Mouse (Mus musculus): ENCODE measurements around the gene Rnf114. TPM values are rescaled to one million over a fixed set of nuclear protein-coding genes. Genes with fewer than 3 reads are reported as not detected.

Gene Rnf114
- polyA plus RNA-seq, 2 experiments from 2014 or later, result 168 to 181 TPM

- ATAC-seq, result no peak
These were observed 16.8 kb upstream of the Rnf114 start for GRCm38 (mm10) chr2:167475596-167475995.

- no peak for ATAC-seq
These were observed 16.2 kb upstream of the Rnf114 start for GRCm38 (mm10) chr2:167476200-167476688.

GRCm38 (mm10) chr2:167476762-167477161 is 15.7 kb upstream of the Rnf114 start:
- no peak for ATAC-seq

GRCm38 (mm10) chr2:167478128-167478527 is 14.3 kb upstream of the Rnf114 start:
- no peak for ATAC-seq

- ATAC-seq, result no peak
These were observed 12.9 kb upstream of the Rnf114 start for GRCm38 (mm10) chr2:167479501-167479900.

- ATAC-seq, result no peak
These were observed 9.8 kb upstream of the Rnf114 start for GRCm38 (mm10) chr2:167482681-167483080.

GRCm38 (mm10) chr2:167483081-167483826 is 9.2 kb upstream of the Rnf114 start:
- ATAC-seq, result no peak

- no peak for ATAC-seq
These were observed 8.5 kb upstream of the Rnf114 start for GRCm38 (mm10) chr2:167483827-167484410.

- ATAC-seq, result no peak
These were observed 7.5 kb upstream of the Rnf114 start for GRCm38 (mm10) chr2:167484932-167485331.

GRCm38 (mm10) chr2:167485501-167486377 is 6.7 kb upstream of the Rnf114 start:
- ATAC-seq, result no peak

GRCm38 (mm10) chr2:167486573-167486972 is 5.9 kb upstream of the Rnf114 start:
- no peak for ATAC-seq

GRCm38 (mm10) chr2:167487551-167487950 is 4.9 kb upstream of the Rnf114 start:
- no peak for ATAC-seq

- ATAC-seq, result no peak
These were observed 4.5 kb upstream of the Rnf114 start for GRCm38 (mm10) chr2:167487994-167488393.

GRCm38 (mm10) chr2:167490813-167491525 is 1.5 kb upstream of the Rnf114 start:
- ATAC-seq, result no peak

GRCm38 (mm10) chr2:167492713-167493636 is 530 bp downstream of the Rnf114 start, which contains the start of gene Spata2:
Gene Spata2, minus strand, starts transcription at chr2:167492887.
- ATAC-seq, result peak; percentile 82

- peak; percentile 22 for ATAC-seq
These were observed 4.0 kb downstream of the Rnf114 start for GRCm38 (mm10) chr2:167496437-167496836.

- no peak for ATAC-seq
These were observed 4.8 kb downstream of the Rnf114 start for GRCm38 (mm10) chr2:167497272-167497671.

- ATAC-seq, result peak; percentile 51
These were observed 10.3 kb downstream of the Rnf114 start for GRCm38 (mm10) chr2:167502554-167503252.

GRCm38 (mm10) chr2:167503253-167503895 is 10.9 kb downstream of the Rnf114 start:
- peak; percentile 48 for ATAC-seq

GRCm38 (mm10) chr2:167503896-167504349 is 11.5 kb downstream of the Rnf114 start:
- ATAC-seq, result no peak

Measured in activated CD4-positive, CD25-positive, alpha-beta regulatory T cell, adult 4 months (primary cell).